Comparison of ENCODE assay signal across 11 mouse cellular contexts in genomic region chr2:31002857-31003256, GRCm38 (mm10).
"Had no signal": no experiment of that assay in that cellular context is flagged by ENCODE, and none has a peak within 500 bp of the region (broad histone marks: within the 10 kb centered on the region; RNA-seq: fewer than 3 reads in every experiment).

No protein-coding gene starts in this region.

- DNase-seq: kidney, postnatal 14 days; kidney, postnatal 4 days; layer of hippocampus, postnatal 36 days; liver, embryonic 13.5 days; lung, adult 2 months; lung, postnatal 14 days; lung, postnatal 4 days; midbrain, embryonic 14.5 days; right cerebral cortex, postnatal 14 days; spleen, adult 18-20 months; thymus, postnatal 25 days had no signal
